Mouse (Mus musculus) intestine, postnatal 0 days (tissue): ENCODE measurements around the gene Syn3. TPM values are rescaled to one million over a fixed set of nuclear protein-coding genes. Genes with fewer than 3 reads are reported as not detected.

ENCODE experiments used
- ATAC-seq: fragments of 200-750 bp; cut with Nextera tagmentation; 2 replicates; pipeline ENCODE4 v1.8.0; 2017; ENCODE audit warnings: mild to moderate bottlenecking, moderate TSS enrichment, moderate library complexity
- H3K27ac ChIP-seq: fragments of 300-500 bp; sonication (generic); 2 replicates; pipeline ENCODE4 v1.5.1; 2014; ENCODE audit warnings: mild to moderate bottlenecking, low read depth, low read length, moderate library complexity
- H3K27me3 ChIP-seq: fragments of 300-500 bp; sonication (generic); replicated peaks from 2 replicates; pipeline ENCODE4 v1.6.1; 2014; ENCODE audit warnings: low read length, mixed read lengths; ENCODE audit not compliant: control insufficient read depth, insufficient read depth
- H3K36me3 ChIP-seq: fragments of 300-500 bp; sonication (generic); 2 replicates; pipeline ENCODE4 v1.6.1; 2014; ENCODE audit warnings: mild to moderate bottlenecking, moderate library complexity; ENCODE audit not compliant: control insufficient read depth, insufficient read depth
- H3K4me1 ChIP-seq: fragments of 300-500 bp; sonication (generic); replicated peaks from 2 replicates; pipeline ENCODE4 v1.6.1; 2014; ENCODE audit warnings: antibody characterized with exemption, low read length, mixed read lengths; ENCODE audit not compliant: control insufficient read depth, insufficient read depth
- H3K4me2 ChIP-seq: fragments of 300-500 bp; sonication (generic); replicated peaks from 2 replicates; pipeline ENCODE4 v1.6.1; 2014; ENCODE audit warnings: low read depth, mild to moderate bottlenecking, moderate library complexity
- H3K4me3 ChIP-seq: fragments of 300-500 bp; sonication (generic); 2 replicates; pipeline ENCODE4 v1.5.1; 2014; ENCODE audit warnings: low read depth, low read length
- H3K9ac ChIP-seq: fragments of 300-500 bp; sonication (generic); 2 replicates; pipeline ENCODE4 v1.6.1; 2014; ENCODE audit warnings: mild to moderate bottlenecking, low read depth, low read length
- H3K9me3 ChIP-seq: fragments of 300-500 bp; sonication (generic); 2 replicates; pipeline ENCODE4 v1.6.1; 2016; ENCODE audit warnings: mixed run types; ENCODE audit not compliant: control insufficient read depth
- CTCF ChIP-seq: sonication (generic); IDR thresholded peaks from 2 replicates; pipeline ENCODE4 v1.5.1; 2016; ENCODE audit warnings: low read depth, mild to moderate bottlenecking, control low read depth, antibody characterized with exemption, moderate library complexity
- WGBS: fragments of 180-500 bp; shearing (Covaris S2); extraction: QIAGEN DNeasy Blood & Tissue Kit; methylation state at CpG from one replicate; pipeline ENCODE4 v1.1.7; 2014; 5-methylcytosine and 5-hydroxymethylcytosine counted together
- polyA plus RNA-seq: library from polyadenylated mRNA; unstranded; fragments of >200 nt; fragmentation: Nextera tagmentation; extraction: Ambion mirVana; gene quantifications from 2 replicates; pipeline ENCODE4 v1.2.1, GENCODE M21; 2015

Gene Syn3
- polyA plus RNA-seq, 1 experiment from 2014 or later = 1.1 TPM

DNA sequence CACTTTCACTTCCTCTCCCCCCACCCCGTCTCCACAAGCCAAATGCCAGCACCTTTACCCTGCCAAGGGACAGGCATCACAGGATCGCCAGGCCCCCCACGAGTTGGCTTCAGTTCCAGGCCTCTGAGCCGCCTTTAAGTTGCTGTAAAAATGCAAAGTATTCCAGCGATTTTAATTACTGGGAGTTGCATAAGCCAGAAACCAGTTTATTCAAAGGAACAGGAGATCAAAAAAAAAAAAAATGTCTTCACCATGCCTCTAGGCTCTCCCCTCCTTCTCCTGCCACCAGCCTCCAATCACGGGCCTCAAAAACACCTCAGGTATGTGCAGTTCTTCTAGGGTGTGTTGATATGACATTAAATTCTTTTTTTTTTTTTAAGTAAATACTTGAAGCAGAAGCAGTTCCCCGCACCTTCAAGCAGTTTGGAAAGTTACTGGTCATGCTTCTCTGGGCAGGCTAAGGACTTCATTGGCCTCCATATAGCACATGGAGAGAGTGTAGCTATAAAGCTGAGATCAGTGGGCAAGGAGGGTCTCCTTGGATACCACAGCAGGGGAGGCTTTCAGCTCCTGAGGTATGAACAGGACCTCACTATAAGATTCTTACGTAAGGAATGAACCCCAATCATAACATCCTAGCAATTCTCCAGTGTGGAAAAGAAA, 208.5 kb downstream of the Syn3 start:
- no peak overlapping the region for H3K4me2 ChIP-seq
- no peak overlapping the region for H3K4me3 ChIP-seq
- no peaks in the 10 kb centered on the region for H3K36me3 ChIP-seq
- whole genome bisulfite sequencing = 70% methylated on average over 8 of the region's 8 CpGs
- TF ChIP-seq CTCF = no peak
- no peak overlapping the region for H3K27ac ChIP-seq
- no peaks in the 10 kb centered on the region for H3K27me3 ChIP-seq
- H3K4me1 ChIP-seq = no peaks in the 10 kb centered on the region
- ATAC-seq = no peak
- no peaks in the 10 kb centered on the region for H3K9me3 ChIP-seq
- no peak overlapping the region for H3K9ac ChIP-seq

DNA sequence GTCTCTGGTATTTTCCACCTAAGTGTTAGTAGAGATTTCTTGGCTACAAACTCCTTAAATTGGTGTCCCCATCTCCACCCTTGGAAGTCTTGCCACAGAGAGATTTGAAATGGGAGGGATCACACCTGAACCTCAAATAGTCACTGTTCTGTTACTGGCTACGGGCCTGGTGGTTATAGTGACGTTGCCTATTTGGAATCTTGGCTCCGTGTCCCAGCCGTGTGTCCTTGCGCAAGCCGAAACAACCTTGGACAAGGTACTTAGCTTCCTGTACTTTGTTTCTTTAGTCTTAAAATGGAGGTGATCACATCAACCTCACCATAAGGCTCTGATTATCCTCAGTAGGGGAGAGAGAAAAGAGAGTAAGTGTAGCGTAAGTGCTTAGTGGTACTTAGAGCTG, 212.2 kb downstream of the Syn3 start:
- no peak overlapping the region for H3K9ac ChIP-seq
- no peak overlapping the region for H3K4me2 ChIP-seq
- TF ChIP-seq CTCF = no peak
- H3K9me3 ChIP-seq = no peaks in the 10 kb centered on the region
- H3K4me3 ChIP-seq = no peak overlapping the region
- H3K36me3 ChIP-seq = no peaks in the 10 kb centered on the region
- no peak overlapping the region for H3K27ac ChIP-seq
- no peaks in the 10 kb centered on the region for H3K27me3 ChIP-seq
- no peaks in the 10 kb centered on the region for H3K4me1 ChIP-seq
- no peak for ATAC-seq
- WGBS = 85% methylated on average over 7 of the region's 7 CpGs

DNA sequence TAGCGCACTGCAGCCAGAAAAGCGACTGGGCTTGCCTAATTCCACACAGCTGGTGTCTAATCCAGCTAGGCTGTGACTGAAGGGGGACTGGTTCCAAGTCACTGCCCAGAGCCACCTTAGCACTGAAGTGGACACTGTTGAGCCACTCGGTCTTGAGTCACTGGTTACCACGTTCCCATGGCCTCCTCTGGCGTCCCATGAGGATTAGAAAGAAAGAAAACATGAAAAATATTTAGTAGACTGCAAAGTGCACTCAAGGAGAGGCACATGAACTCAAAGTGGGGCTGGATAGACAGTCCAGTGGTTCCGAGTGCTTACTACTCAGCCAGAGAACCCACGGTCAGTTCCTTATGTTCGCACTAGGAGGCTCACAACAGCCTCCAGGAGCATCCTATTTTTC, 217.5 kb downstream of the Syn3 start:
- H3K36me3 ChIP-seq = no peaks in the 10 kb centered on the region
- H3K27ac ChIP-seq = no peak overlapping the region
- no peak overlapping the region for H3K4me3 ChIP-seq
- ATAC-seq = no peak
- H3K27me3 ChIP-seq = no peaks in the 10 kb centered on the region
- no peaks in the 10 kb centered on the region for H3K9me3 ChIP-seq
- H3K4me2 ChIP-seq = no peak overlapping the region
- H3K4me1 ChIP-seq = no peaks in the 10 kb centered on the region
- WGBS = 90% methylated on average over 8 of the region's 8 CpGs
- TF ChIP-seq CTCF = no peak
- H3K9ac ChIP-seq = no peak overlapping the region

DNA sequence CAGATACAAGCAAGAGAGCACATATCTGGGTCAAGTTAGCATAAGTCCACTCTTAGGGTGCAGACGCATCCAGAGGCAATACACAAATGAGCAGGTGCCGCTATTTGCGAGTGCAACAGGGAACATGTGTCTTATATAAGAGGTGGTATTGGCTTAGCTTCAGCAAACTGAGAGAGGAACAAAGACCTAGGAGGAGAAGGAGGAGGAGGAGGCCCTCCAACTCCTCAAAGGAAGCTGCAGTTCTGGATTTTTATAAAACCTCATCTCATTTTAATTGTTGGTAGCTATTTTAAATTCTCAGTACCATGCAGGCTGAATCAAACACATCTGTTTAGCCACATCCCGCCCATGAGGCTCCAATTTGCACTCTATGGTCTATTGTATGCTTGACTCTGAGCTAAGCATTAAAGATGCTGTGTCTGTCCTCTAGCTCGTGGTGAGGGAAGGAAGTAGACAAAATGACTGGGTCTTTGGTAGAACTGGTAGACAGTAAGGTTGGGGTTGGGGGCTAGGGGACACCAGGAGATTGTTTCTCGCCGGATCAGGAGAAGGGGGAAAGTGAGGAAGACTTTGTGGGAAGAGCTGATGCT, 219.0 kb downstream of the Syn3 start:
- Histone ChIP-seq H3K27me3 (no peaks in the 10 kb centered on the region), H3K36me3 (no peaks in the 10 kb centered on the region), H3K4me2 (no peak overlapping the region), H3K9ac (no peak overlapping the region), H3K27ac (no peak overlapping the region), H3K9me3 (no peaks in the 10 kb centered on the region), H3K4me3 (no peak overlapping the region), H3K4me1 (no peaks in the 10 kb centered on the region)
- ATAC-seq = no peak
- TF ChIP-seq CTCF = no peak
- 87% methylated on average over 7 of the region's 7 CpGs for WGBS

DNA sequence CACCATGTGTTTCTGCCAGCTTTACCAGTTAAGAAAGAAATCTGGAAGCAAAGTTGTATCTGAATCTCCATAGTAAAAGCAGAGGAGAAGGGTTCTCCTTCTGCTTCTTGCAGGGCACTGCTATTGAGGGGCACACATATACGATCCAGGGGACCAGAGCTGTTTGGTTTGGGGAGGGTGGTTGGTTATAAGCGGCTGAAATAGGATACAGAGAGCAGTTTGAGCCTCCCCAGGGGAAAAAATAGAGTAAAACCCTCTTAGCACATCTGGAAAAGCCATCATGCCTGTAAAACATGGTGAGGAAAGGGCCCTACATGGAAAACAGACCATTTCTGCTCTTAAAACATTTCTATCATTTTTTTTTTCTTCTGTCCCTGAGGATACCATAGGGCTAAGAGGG, 220.2 kb downstream of the Syn3 start:
- no peaks in the 10 kb centered on the region for H3K27me3 ChIP-seq
- ATAC-seq = no peak
- WGBS = 60% methylated on average over 2 of the region's 2 CpGs
- no peak overlapping the region for H3K4me2 ChIP-seq
- TF ChIP-seq CTCF = no peak
- no peak overlapping the region for H3K27ac ChIP-seq
- no peak overlapping the region for H3K9ac ChIP-seq
- no peak overlapping the region for H3K4me3 ChIP-seq
- H3K36me3 ChIP-seq = no peaks in the 10 kb centered on the region
- H3K9me3 ChIP-seq = no peaks in the 10 kb centered on the region
- H3K4me1 ChIP-seq = no peaks in the 10 kb centered on the region

DNA sequence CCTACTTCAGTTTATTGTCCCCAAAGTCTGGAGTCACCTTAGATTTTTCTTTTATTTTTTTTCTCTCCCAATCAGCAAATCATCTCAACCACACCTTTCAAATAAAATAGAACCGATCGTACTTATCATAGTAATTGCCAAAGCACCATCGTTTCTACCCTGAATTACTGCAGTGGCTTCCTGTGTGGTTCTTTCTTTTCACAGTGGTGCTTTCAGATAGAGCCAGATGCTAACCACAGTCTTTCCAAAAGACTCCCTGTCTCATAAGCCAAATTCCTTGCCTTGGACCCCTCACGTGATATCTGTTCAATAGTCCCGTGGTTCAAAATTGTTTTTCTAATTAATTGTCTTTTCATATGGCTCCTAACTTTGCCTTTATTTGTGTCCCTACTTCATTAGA, 221.4 kb downstream of the Syn3 start:
- ATAC-seq = no peak
- WGBS = 82% methylated on average over 5 of the region's 5 CpGs
- Histone ChIP-seq H3K9me3 (no peaks in the 10 kb centered on the region), H3K27me3 (no peaks in the 10 kb centered on the region), H3K4me3 (no peak overlapping the region), H3K36me3 (no peaks in the 10 kb centered on the region), H3K9ac (no peak overlapping the region), H3K27ac (no peak overlapping the region), H3K4me1 (no peaks in the 10 kb centered on the region), H3K4me2 (no peak overlapping the region)
- no peak for TF ChIP-seq CTCF
